Mouse (Mus musculus): ENCODE data around the gene Ambra1. TPM values are rescaled to one million over a fixed set of nuclear protein-coding genes. Genes with fewer than 3 reads are reported as not detected.
A peak's percentile ranks its signal among the peaks of the same experiment; 100 is the strongest.

Gene Ambra1
- total RNA-seq, 2 experiments from 2014 or later: 55.9 to 56.3 TPM

- no peak for DNase-seq (ENCODE audit: extremely low spot score in 1 of 2, low spot score in 2 of 2)
- intact Hi-C loops (cut with DNase I): no loop called here
- Histone ChIP-seq H3K4me3 (no peak overlapping the region), H3K27ac (no peak overlapping the region)
- TF ChIP-seq CTCF (IDR thresholded peaks at IDR 0.05): no peak
Measured at GRCm38 (mm10) chr2:91912616-91913015, 182.7 kb downstream of the Ambra1 start.

DNA sequence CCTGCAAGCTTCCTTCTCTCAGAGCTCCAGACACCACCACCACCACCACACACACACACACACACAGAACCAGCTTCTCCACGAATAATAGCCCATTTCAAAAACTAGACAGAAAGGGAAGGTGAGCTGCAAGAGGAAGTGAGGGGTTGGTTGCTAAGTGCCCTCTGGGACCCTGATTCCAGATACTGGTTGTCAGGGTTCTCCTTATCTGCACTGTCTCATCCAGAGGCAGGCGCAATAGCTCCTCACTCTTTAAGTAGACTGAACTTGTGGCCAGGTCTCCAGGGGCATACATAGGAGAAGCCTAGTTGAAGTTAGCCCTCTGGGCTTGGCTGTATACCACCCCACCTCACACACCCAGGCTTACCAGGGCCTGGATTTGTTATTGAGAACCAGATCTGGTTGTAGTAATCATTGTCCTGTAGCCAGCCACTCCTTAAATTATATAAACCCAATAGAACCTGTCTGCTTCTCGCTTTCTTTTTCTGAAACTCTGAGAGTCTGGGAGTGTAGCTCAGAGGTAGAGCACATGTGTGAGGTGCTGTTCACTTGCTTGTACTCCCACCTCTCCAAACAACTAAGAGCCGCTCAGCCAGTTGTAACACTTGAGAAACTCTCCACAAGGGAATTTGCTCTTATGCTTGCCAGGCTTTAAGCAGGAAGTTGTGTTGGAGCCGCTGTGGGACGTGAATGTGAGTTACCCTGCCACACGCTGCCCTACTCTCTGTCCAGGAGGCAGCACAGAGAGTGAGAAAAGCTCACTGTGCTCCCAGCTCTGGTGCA, 183.6 kb downstream of the Ambra1 start:
- TF ChIP-seq CTCF (IDR thresholded peaks at IDR 0.05): no peak
- intact Hi-C loops (cut with DNase I): no loop called here
- no peak for DNase-seq (ENCODE audit: extremely low spot score in 1 of 2, low spot score in 2 of 2)
- Histone ChIP-seq H3K27ac (no peak overlapping the region), H3K4me3 (no peak overlapping the region)

DNA sequence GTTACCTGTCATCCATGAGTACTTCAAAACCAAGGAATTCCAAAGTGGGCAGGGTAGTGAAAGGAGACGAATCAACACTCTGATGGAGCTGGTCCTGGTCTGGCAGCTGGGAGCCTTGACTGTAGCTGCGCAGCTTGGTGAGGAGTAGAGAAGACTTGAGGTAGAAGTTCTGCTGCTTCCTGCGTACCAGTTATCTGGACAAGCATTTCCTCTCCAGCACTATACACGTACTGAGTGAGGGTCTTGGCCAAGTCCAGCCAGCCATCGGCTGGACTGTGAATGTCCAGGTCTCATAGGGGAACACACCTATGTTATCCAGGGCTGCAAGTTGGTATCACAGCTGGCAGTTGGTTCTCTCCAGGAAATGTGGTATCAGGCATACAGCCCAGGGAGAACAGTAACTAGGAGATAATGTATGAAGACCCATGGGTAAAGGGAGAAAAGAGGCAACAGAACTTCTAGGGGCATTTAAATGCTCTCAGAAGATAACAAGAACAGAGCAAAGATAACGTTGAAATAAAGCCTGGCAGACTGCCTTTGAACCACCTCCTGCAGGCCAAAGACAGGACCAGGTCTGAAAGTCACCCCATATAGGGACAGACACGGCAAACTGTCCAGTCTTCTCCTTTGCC, 186.5 kb downstream of the Ambra1 start:
- no peak overlapping the region for H3K4me3 ChIP-seq
- H3K27ac ChIP-seq: no peak overlapping the region
- no peak for DNase-seq (ENCODE audit: extremely low spot score in 1 of 2, low spot score in 2 of 2)
- no peak for TF ChIP-seq CTCF (IDR thresholded peaks at IDR 0.05)
- intact Hi-C loops (cut with DNase I): no loop called here

DNA sequence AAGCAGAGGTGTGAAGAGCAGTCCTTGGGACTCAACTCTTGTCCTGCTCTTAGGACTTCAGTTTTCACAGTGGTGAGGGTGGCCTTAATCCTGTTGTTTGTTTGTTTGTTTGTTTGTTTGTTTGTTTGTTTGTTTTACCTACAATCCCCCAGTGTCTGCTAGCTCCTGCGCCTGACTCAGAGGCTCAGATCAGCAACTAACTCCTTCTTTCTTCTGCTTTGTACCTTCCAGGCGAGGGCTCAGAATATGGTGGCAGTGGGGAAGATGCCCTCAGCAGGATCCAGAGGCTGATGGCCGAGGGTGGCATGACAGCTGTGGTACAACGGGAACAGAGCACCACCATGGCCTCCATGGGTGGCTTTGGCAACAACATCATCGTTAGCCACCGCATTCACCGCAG, 187.2 kb downstream of the Ambra1 start:
- no peak for DNase-seq (ENCODE audit: extremely low spot score in 1 of 2, low spot score in 2 of 2)
- intact Hi-C loops (cut with DNase I): no loop called here
- H3K27ac ChIP-seq: no peak overlapping the region
- H3K4me3 ChIP-seq: no peak overlapping the region
- TF ChIP-seq CTCF (IDR thresholded peaks at IDR 0.05): no peak

- TF ChIP-seq CTCF (IDR thresholded peaks at IDR 0.05): no peak
- intact Hi-C loops (cut with DNase I): loop anchor here (5.0 to 10.0 kb wide), 3 partner anchors 205 to 268 kb away; partner anchors contain the start of genes Atg13 and Harbi1
- H3K27ac ChIP-seq: no peak overlapping the region
- no peak for DNase-seq (ENCODE audit: extremely low spot score in 1 of 2, low spot score in 2 of 2)
- no peak overlapping the region for H3K4me3 ChIP-seq
Measured at GRCm38 (mm10) chr2:91920130-91920529, 190.2 kb downstream of the Ambra1 start.

DNA sequence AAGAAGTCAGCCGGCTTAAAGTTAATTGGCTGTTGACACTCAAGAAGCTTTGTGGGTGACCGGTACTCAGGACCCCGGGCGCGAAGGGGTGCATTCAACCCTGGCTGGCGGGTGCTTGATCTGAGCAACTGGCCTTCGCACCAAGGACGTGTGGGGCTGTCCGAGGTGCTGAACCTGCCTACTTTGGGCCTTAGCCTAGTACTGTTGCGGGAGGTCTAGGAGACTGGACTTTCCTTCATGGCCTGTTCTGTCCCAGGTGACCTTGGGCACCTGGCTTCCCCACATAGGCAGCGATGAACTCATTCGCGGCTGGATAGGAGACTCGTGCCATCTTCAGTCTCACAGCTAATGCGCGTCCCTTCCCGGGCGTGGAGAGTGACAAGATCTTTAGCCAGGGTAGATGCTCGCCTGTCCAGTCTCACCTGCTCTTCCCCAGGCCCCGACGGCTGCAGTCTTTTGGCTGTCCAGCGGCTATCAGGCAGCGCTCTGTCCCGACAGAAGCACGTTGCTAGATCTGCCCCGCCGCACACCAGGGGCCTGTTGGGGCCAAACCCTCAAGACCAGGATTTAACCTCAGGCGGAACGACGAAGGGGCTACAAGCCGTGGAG, 191.4 kb downstream of the Ambra1 start:
- Histone ChIP-seq H3K4me3 (peak overlapping the region; percentile 80), H3K27ac (peak overlapping the region; percentile 92)
- intact Hi-C loops (cut with DNase I): loop anchor here (5.0 to 10.0 kb wide), 3 partner anchors 206 to 269 kb away; partner anchors contain the start of genes Atg13 and Harbi1
- DNase-seq (ENCODE audit: extremely low spot score in 1 of 2, low spot score in 2 of 2): no peak
- TF ChIP-seq CTCF (IDR thresholded peaks at IDR 0.05): no peak

- peak overlapping the region; percentile 92 for H3K27ac ChIP-seq
- intact Hi-C loops (cut with DNase I): loop anchor here (5.0 to 10.0 kb wide), 3 partner anchors 207 to 270 kb away; partner anchors contain the start of genes Atg13 and Harbi1
- peak; percentile 68 for TF ChIP-seq CTCF (IDR thresholded peaks at IDR 0.05)
- H3K4me3 ChIP-seq: peak overlapping the region; percentile 80
- peak; percentile 81 to 86 for DNase-seq (ENCODE audit: extremely low spot score in 1 of 2, low spot score in 2 of 2)
Measured at GRCm38 (mm10) chr2:91921790-91922570, 192.0 kb downstream of the Ambra1 start.

- intact Hi-C loops (cut with DNase I): loop anchor here (5.0 to 10.0 kb wide), 3 partner anchors 208 to 270 kb away; partner anchors contain the start of genes Atg13 and Harbi1
- Histone ChIP-seq H3K27ac (peak overlapping the region; percentile 92), H3K4me3 (peak overlapping the region; percentile 80)
- peak in 1 of 2 experiments; percentile 45 for DNase-seq (ENCODE audit: extremely low spot score in 1 of 2, low spot score in 2 of 2)
- no peak for TF ChIP-seq CTCF (IDR thresholded peaks at IDR 0.05)
Measured at GRCm38 (mm10) chr2:91922586-91923414, 192.9 kb downstream of the Ambra1 start.

- TF ChIP-seq CTCF (IDR thresholded peaks at IDR 0.05): peak; percentile 64
- Histone ChIP-seq H3K27ac (peak overlapping the region; percentile 92), H3K4me3 (peak overlapping the region; percentile 80)
- DNase-seq (ENCODE audit: extremely low spot score in 1 of 2, low spot score in 2 of 2): peak; percentile 76 to 78
- intact Hi-C loops (cut with DNase I): loop anchor here (2.0 to 10.0 kb wide), 4 partner anchors 145 to 271 kb away; partner anchors contain the start of genes Atg13 and Harbi1
Measured at GRCm38 (mm10) chr2:91923415-91924337, 193.7 kb downstream of the Ambra1 start.
